Mouse (Mus musculus) neural tube, embryonic 12.5 days (tissue): Measurements from ENCODE around the gene Ccl17. TPM values are rescaled to one million over a fixed set of nuclear protein-coding genes. Genes with fewer than 3 reads are reported as not detected.

ENCODE experiments used
- ATAC-seq: fragments of 200-750 bp; cut with Nextera tagmentation; 2 replicates; pipeline ENCODE4 v1.8.0; 2017; ENCODE audit warnings: low read depth, mild to moderate bottlenecking, moderate TSS enrichment, moderate library complexity; ENCODE audit not compliant: low FRiP score
- H3K27ac ChIP-seq: fragments of 300-500 bp; sonication (generic); 2 replicates; pipeline ENCODE4 v1.5.1; 2016
- H3K27me3 ChIP-seq: fragments of 300-500 bp; sonication (generic); replicated peaks from 2 replicates; pipeline ENCODE4 v1.6.1; 2016; ENCODE audit warnings: mild to moderate bottlenecking
- H3K36me3 ChIP-seq: fragments of 300-500 bp; sonication (generic); 2 replicates; pipeline ENCODE4 v1.6.1; 2016; ENCODE audit warnings: mild to moderate bottlenecking
- H3K4me1 ChIP-seq: fragments of 300-500 bp; sonication (generic); 2 replicates; pipeline ENCODE4 v1.6.1; 2016
- H3K4me2 ChIP-seq: fragments of 300-500 bp; sonication (generic); replicated peaks from 2 replicates; pipeline ENCODE4 v1.6.1; 2016; ENCODE audit warnings: mild to moderate bottlenecking
- H3K4me3 ChIP-seq: fragments of 300-500 bp; sonication (generic); 2 replicates; pipeline ENCODE4 v1.5.1; 2016
- H3K9ac ChIP-seq: fragments of 300-500 bp; sonication (generic); 2 replicates; pipeline ENCODE4 v1.6.1; 2016; ENCODE audit warnings: mild to moderate bottlenecking
- H3K9me3 ChIP-seq: fragments of 300-500 bp; sonication (generic); 2 replicates; pipeline ENCODE4 v1.6.1; 2016; ENCODE audit warnings: mild to moderate bottlenecking
- WGBS: fragments of 180-500 bp; shearing (Covaris S2); methylation state at CpG from one replicate; pipeline ENCODE4 v1.1.7; 2016; 5-methylcytosine and 5-hydroxymethylcytosine counted together
- polyA plus RNA-seq: library from polyadenylated mRNA; unstranded; fragments of >200 nt; fragmentation: Nextera tagmentation; extraction: Ambion mirVana; gene quantifications from 2 replicates; pipeline ENCODE4 v1.2.1, GENCODE M21; 2016

Gene Ccl17
- polyA plus RNA-seq, 1 experiment from 2014 or later = not detected

- H3K36me3 ChIP-seq = no peaks in the 10 kb centered on the region
- peaks cover 22% of the 10 kb centered on the region for H3K4me1 ChIP-seq
- no peak overlapping the region for H3K4me3 ChIP-seq
- no peaks in the 10 kb centered on the region for H3K9me3 ChIP-seq
- no peaks in the 10 kb centered on the region for H3K27me3 ChIP-seq
- WGBS = 82% methylated on average over 21 of the region's 21 CpGs
- no peak for ATAC-seq
- H3K27ac ChIP-seq = no peak overlapping the region
- H3K4me2 ChIP-seq = no peak overlapping the region
- H3K9ac ChIP-seq = no peak overlapping the region
Measured at GRCm38 (mm10) chr8:94780491-94781154, 29.6 kb upstream of the Ccl17 start.

DNA sequence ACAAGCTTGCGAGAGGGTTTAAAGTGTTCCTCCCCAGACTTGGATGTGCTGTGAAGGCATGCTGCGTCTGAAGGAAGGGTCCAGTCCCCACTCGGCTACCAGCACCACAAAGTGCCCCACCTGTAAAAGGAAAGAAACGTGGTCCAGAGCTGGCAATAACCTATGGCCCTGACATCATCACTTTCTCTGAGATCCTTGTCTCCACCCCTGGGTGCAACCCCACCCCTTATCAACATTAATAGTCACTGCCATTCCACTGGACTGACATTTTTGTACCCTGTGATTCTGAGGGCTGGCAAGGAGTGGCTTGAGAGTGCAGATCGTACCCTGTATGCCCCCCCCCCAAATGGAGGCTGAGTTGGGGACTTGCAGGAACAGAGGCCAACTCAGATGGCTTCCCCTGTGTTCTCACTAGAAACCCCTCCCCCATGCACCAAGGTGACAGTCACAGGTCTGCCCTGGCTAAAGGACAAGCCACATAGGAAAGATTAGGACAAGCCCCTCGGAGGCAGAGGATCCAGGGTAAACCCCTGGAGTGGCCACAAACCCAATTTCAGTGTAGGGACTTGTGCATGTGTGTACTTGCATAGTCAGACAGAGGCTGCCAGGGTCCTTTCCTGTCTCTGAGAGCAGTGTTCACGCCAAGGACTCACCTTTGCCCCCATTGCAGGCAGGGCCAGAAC lies 29.0 kb upstream of the Ccl17 start:
- H3K4me3 ChIP-seq = no peak overlapping the region
- ATAC-seq = no peak
- no peaks in the 10 kb centered on the region for H3K9me3 ChIP-seq
- WGBS = 62% methylated on average over 7 of the region's 7 CpGs
- H3K27me3 ChIP-seq = no peaks in the 10 kb centered on the region
- H3K36me3 ChIP-seq = no peaks in the 10 kb centered on the region
- peaks cover 22% of the 10 kb centered on the region for H3K4me1 ChIP-seq
- no peak overlapping the region for H3K27ac ChIP-seq
- H3K9ac ChIP-seq = no peak overlapping the region
- peak overlapping the region; percentile 36; the same call in 1 of the 2 replicates for H3K4me2 ChIP-seq

DNA sequence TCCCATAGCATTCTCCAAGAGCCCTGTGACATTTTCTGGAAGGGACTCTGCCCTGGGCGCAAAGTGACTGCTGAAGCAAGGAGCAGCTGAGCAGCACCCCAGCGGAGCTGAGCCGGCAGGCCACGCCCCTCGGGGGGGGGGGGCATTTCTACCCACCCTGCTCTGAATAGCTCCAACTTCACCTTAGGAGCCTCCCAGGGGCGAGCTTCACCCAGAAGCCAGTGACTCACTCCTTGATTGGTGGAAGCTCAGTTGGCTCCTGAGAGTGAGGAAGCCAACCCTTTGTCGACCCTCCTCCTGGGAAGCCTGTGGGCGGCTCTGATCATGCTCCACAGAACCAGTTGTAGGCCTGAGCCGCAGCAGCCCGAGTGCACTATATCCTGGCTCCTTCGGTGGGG lies 28.4 kb upstream of the Ccl17 start:
- Histone ChIP-seq H3K4me1 (peaks cover 22% of the 10 kb centered on the region), H3K27me3 (no peaks in the 10 kb centered on the region), H3K36me3 (no peaks in the 10 kb centered on the region), H3K27ac (no peak overlapping the region), H3K4me2 (peak overlapping the region; percentile 36; the same call in 1 of the 2 replicates), H3K9me3 (no peaks in the 10 kb centered on the region), H3K4me3 (no peak overlapping the region), H3K9ac (no peak overlapping the region)
- ATAC-seq = no peak
- 8% methylated on average over 11 of the region's 11 CpGs for WGBS

DNA sequence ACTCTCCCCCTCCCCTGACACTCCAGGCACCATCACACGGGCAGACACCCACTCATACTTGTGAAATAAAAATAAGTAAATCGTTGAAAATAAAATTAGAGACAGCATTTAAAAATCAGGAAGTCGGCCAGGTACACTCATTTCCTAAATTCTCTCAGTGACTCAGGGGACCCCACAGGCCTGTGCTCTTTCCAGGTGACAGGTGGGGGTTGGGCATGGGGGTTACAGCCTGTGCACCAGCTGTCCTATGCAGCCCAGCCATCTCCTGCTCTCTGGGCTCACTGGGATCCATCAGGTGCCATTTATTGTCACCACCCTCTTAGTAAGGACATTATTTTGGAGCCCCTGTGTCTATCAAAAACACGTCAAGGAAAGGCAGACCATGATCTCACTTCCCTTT lies 26.4 kb upstream of the Ccl17 start:
- Histone ChIP-seq H3K9ac (no peak overlapping the region), H3K4me2 (no peak overlapping the region), H3K27ac (no peak overlapping the region), H3K36me3 (no peaks in the 10 kb centered on the region), H3K4me3 (no peak overlapping the region), H3K9me3 (no peaks in the 10 kb centered on the region), H3K4me1 (peaks cover 12% of the 10 kb centered on the region), H3K27me3 (no peaks in the 10 kb centered on the region)
- ATAC-seq = no peak
- WGBS = 87% methylated on average over 4 of the region's 4 CpGs

GRCm38 (mm10) chr8:94785247-94785985 lies 24.8 kb upstream of the Ccl17 start:
- H3K27ac ChIP-seq = no peak overlapping the region
- H3K4me3 ChIP-seq = no peak overlapping the region
- H3K27me3 ChIP-seq = no peaks in the 10 kb centered on the region
- WGBS = 67% methylated on average over 12 of the region's 12 CpGs
- H3K9me3 ChIP-seq = no peaks in the 10 kb centered on the region
- H3K4me1 ChIP-seq = peaks cover 8% of the 10 kb centered on the region
- H3K4me2 ChIP-seq = no peak overlapping the region
- no peak overlapping the region for H3K9ac ChIP-seq
- no peak for ATAC-seq
- no peaks in the 10 kb centered on the region for H3K36me3 ChIP-seq

DNA sequence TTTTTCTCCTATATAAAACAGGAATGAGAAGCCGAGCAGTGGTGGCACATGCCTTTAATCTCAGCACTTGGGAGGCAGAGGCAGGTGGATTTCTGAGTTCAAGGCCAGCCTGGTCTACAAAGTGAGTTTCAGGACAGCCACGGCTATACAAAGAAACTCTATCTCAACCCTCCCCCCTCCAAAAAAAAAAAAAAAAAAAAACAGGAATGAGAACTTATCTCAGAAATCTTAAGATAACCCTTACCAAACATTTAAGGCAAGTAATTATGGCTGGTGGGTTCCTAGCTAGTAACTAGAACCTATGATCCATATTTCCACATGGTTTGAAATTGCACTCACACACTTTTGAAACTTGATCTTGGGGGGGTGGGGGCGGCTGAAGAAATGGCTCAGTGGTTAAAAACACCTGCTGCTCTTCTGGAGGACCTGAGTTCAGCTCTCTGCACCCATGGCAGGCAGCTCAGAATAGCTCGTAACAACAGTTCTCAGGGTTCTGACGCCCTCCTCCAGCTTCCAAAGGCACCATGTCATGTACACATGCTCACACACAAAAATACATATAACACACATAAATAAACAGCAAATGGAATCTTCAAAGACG lies 24.2 kb upstream of the Ccl17 start:
- Histone ChIP-seq H3K4me3 (no peak overlapping the region), H3K4me1 (peaks cover 8% of the 10 kb centered on the region), H3K9ac (no peak overlapping the region), H3K27me3 (no peaks in the 10 kb centered on the region), H3K27ac (no peak overlapping the region), H3K9me3 (no peaks in the 10 kb centered on the region), H3K36me3 (no peaks in the 10 kb centered on the region), H3K4me2 (no peak overlapping the region)
- WGBS = 76% methylated on average over 6 of the region's 6 CpGs
- no peak for ATAC-seq

DNA sequence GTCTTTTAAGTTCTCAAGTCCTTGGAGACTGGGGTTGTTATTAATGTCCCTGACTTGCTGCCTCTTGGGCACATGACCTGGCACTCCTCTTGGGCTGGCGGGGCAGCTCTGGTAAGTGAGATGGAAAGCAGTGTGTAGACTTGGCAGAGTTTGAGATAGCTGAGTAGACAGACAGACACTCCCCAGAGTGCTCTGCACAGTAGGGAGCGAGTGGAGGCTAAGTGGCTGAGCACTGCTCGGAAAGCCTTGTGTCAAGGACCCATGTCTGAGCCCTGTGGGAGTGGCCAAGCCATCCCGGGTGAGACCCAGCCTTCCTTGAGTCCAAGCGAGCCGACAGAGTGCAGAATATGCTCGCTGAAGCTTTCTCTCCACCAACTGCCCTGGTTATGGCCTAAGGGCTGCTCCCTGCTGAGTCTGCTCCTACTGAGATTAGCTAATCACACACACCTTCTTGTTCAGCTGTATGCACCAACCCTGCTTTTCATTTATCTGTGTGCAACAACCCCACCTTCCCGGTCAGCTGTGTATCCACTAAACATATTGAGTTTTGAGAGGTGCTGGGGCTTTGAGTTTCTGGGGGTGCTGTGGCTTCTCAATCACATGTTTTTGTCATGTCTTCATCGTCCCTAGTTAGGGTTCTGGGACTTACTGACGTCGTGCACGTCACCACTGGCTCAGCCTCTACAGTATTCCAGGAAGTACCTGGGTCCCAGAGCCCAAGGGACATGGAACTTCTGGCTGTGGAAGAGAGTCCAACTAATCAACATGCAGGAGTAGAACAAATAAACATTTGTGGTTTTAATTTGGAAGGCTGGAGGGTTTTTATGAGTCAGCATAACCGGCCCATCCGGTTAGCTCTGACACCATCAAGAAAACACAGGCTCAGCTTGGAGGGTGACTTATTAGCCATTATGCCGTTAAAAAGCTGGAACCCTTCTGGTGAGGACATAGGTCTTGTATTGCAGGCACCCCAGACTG lies 22.4 kb upstream of the Ccl17 start:
- Histone ChIP-seq H3K27me3 (no peaks in the 10 kb centered on the region), H3K4me3 (no peak overlapping the region), H3K9ac (no peak overlapping the region), H3K36me3 (no peaks in the 10 kb centered on the region), H3K4me2 (no peak overlapping the region), H3K9me3 (no peaks in the 10 kb centered on the region), H3K27ac (no peak overlapping the region), H3K4me1 (no peaks in the 10 kb centered on the region)
- 70% methylated on average over 15 of the region's 15 CpGs for WGBS
- ATAC-seq = no peak

GRCm38 (mm10) chr8:94789256-94789955 lies 20.8 kb upstream of the Ccl17 start:
- 70% methylated on average over 10 of the region's 10 CpGs for WGBS
- no peak for ATAC-seq
- Histone ChIP-seq H3K27me3 (no peaks in the 10 kb centered on the region), H3K27ac (no peak overlapping the region), H3K9ac (no peak overlapping the region), H3K9me3 (no peaks in the 10 kb centered on the region), H3K4me3 (no peak overlapping the region), H3K4me2 (no peak overlapping the region), H3K4me1 (no peaks in the 10 kb centered on the region), H3K36me3 (no peaks in the 10 kb centered on the region)

DNA sequence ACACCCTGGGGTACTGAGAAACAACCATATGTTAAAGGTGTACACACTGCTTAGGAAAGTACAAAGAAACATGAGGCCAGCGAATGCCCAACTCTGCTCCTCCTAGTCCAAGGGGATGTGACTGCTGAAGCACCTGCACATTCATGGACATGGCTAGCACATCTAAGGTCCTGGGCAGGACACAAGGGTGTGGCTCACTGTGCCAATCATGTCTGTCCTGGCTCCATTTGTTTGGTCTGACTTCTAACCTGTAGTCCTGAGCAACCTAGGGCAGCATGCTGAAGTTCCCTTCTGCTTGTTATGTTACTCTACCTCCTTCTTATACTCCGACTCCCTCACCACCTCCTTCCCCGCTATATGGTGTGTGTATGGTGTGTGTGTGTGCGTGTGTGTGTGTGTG lies 15.9 kb upstream of the Ccl17 start:
- H3K27ac ChIP-seq = no peak overlapping the region
- no peak overlapping the region for H3K9ac ChIP-seq
- H3K4me3 ChIP-seq = no peak overlapping the region
- H3K4me1 ChIP-seq = no peaks in the 10 kb centered on the region
- H3K4me2 ChIP-seq = no peak overlapping the region
- no peaks in the 10 kb centered on the region for H3K27me3 ChIP-seq
- no peaks in the 10 kb centered on the region for H3K36me3 ChIP-seq
- H3K9me3 ChIP-seq = no peaks in the 10 kb centered on the region
- no peak for ATAC-seq
- WGBS = 94% methylated on average over 4 of the region's 4 CpGs

DNA sequence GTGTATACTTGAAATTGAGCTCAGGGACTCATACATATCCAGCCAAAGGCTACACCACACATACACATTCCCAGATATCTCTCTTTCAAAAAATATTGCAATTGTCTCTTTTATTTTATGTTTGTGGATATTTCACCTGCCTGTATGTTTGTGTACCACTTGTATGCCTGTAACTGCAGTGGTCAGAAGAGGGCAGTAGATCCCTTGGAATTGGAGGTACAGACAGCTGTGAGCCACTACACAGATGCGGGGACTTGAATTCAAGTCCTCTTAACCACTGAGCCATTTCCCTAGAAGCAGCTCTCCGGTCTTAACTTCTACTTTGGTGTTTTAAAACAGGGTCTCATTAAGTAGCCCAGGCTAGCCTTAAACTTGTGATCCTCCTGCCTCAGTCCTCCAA lies 15.5 kb upstream of the Ccl17 start:
- H3K27me3 ChIP-seq = no peaks in the 10 kb centered on the region
- ATAC-seq = no peak
- H3K36me3 ChIP-seq = no peaks in the 10 kb centered on the region
- H3K4me3 ChIP-seq = no peak overlapping the region
- H3K9me3 ChIP-seq = no peaks in the 10 kb centered on the region
- no peak overlapping the region for H3K4me2 ChIP-seq
- H3K4me1 ChIP-seq = no peaks in the 10 kb centered on the region
- H3K9ac ChIP-seq = no peak overlapping the region
- 92% methylated on average over 2 of the region's 2 CpGs for WGBS
- no peak overlapping the region for H3K27ac ChIP-seq

GRCm38 (mm10) chr8:94800278-94800968 lies 9.8 kb upstream of the Ccl17 start:
- WGBS = 64% methylated on average over 7 of the region's 7 CpGs
- no peaks in the 10 kb centered on the region for H3K27me3 ChIP-seq
- H3K4me1 ChIP-seq = no peaks in the 10 kb centered on the region; the same call in 1 of the 2 replicates
- no peaks in the 10 kb centered on the region for H3K9me3 ChIP-seq
- no peak overlapping the region for H3K27ac ChIP-seq
- H3K36me3 ChIP-seq = no peaks in the 10 kb centered on the region
- no peak for ATAC-seq
- H3K9ac ChIP-seq = no peak overlapping the region
- no peak overlapping the region for H3K4me2 ChIP-seq
- no peak overlapping the region for H3K4me3 ChIP-seq
